Mouse (Mus musculus) CD4-positive, CD25-positive, alpha-beta regulatory T cell, adult 2 months (primary cell): ENCODE data around the gene Tmem236.

Source experiments
- DNase-seq: peaks from one replicate; pipeline ENCODE4 v3.0.0-alpha.2; 2012; ENCODE audit warnings: low read depth, low spot score

Gene Tmem236

GRCm38 (mm10) chr2:14249839-14250564 is 75.7 kb downstream of the Tmem236 start:
- no peak for DNase-seq

GRCm38 (mm10) chr2:14251938-14252337 is 77.6 kb downstream of the Tmem236 start:
- DNase-seq, result no peak

- DNase-seq, result no peak
Observed at GRCm38 (mm10) chr2:14258345-14258850, 84.1 kb downstream of the Tmem236 start.

GRCm38 (mm10) chr2:14262090-14262489 is 87.8 kb downstream of the Tmem236 start:
- DNase-seq, result no peak

- no peak for DNase-seq
Observed at GRCm38 (mm10) chr2:14269160-14269559, 94.8 kb downstream of the Tmem236 start.
